Mouse (Mus musculus) limb, embryonic 14.5 days (tissue): ENCODE measurements around the gene Morn2. TPM values are rescaled to one million over a fixed set of nuclear protein-coding genes. Genes with fewer than 3 reads are reported as not detected.

Source experiments
- ATAC-seq: fragments of 200-750 bp; cut with Nextera tagmentation; 2 replicates; pipeline ENCODE4 v1.8.0; 2017; ENCODE audit warnings: low read depth, moderate number of reproducible peaks, moderate TSS enrichment; ENCODE audit not compliant: low FRiP score
- DNase-seq: peaks from one replicate; pipeline ENCODE4 v3.0.0-alpha.2; 2015; ENCODE audit warnings: low spot score
- H3K27ac ChIP-seq: fragments of 300-500 bp; sonication (generic); replicated peaks from 2 replicates; pipeline ENCODE4 v1.5.1; 2014; ENCODE audit warnings: low read depth, mild to moderate bottlenecking, low read length, moderate library complexity, mixed read lengths
- H3K27me3 ChIP-seq: fragments of 300-500 bp; sonication (generic); 2 replicates; pipeline ENCODE4 v1.6.1; 2014; ENCODE audit warnings: low read length, mixed read lengths; ENCODE audit not compliant: control insufficient read depth, insufficient read depth
- H3K36me3 ChIP-seq: fragments of 300-500 bp; sonication (generic); 2 replicates; pipeline ENCODE4 v1.6.1; 2014; ENCODE audit warnings: mild to moderate bottlenecking, low read length, moderate library complexity, mixed read lengths; ENCODE audit not compliant: control insufficient read depth, insufficient read depth
- H3K4me1 ChIP-seq: fragments of 300-500 bp; sonication (generic); 2 replicates; pipeline ENCODE4 v1.6.1; 2014; ENCODE audit warnings: antibody characterized with exemption, low read length, mixed read lengths; ENCODE audit not compliant: control insufficient read depth, insufficient read depth
- H3K4me2 ChIP-seq: fragments of 300-500 bp; sonication (generic); replicated peaks from 2 replicates; pipeline ENCODE4 v1.6.1; 2014; ENCODE audit warnings: low read depth, mild to moderate bottlenecking, low read length, moderate library complexity; ENCODE audit not compliant: severe bottlenecking
- H3K4me3 ChIP-seq: fragments of 300-500 bp; sonication (generic); replicated peaks from 2 replicates; pipeline ENCODE4 v1.5.1; 2014; ENCODE audit warnings: low read length
- H3K9ac ChIP-seq: fragments of 300-500 bp; sonication (generic); 2 replicates; pipeline ENCODE4 v1.6.1; 2014; ENCODE audit warnings: mild to moderate bottlenecking, low read depth, low read length, moderate library complexity; ENCODE audit not compliant: severe bottlenecking
- H3K9me3 ChIP-seq: fragments of 300-500 bp; sonication (generic); 2 replicates; pipeline ENCODE4 v1.6.1; 2016; ENCODE audit warnings: low read length; ENCODE audit not compliant: control insufficient read depth
- POLR2A ChIP-seq: fragments of 200-500 bp; IDR thresholded peaks from 2 replicates; pipeline ENCODE4 v1.8.0; 2012; ENCODE audit warnings: inconsistent platforms, mild to moderate bottlenecking, moderate library complexity, borderline replicate concordance; ENCODE audit not compliant: insufficient read depth, insufficient read length; ENCODE audit errors: extremely low read depth
- WGBS: fragments of 180-500 bp; shearing (Covaris S2); extraction: QIAGEN DNeasy Blood & Tissue Kit; methylation state at CpG from one replicate; pipeline ENCODE4 v1.1.7; 2014; 5-methylcytosine and 5-hydroxymethylcytosine counted together
- polyA plus RNA-seq, 2 experiments: library from polyadenylated mRNA; depleted of rRNA in 1 of 2; stranded (reverse) in 1 of 2; unstranded in 1 of 2; fragments of >200 nt; fragmentation: Nextera tagmentation in 1 of 2; extraction: Ambion mirVana in 1 of 2; gene quantifications; 2 replicates each; pipeline versions ENCODE4 v1.2.1 to v1.2.3; 2012 to 2014

Gene Morn2
- polyA plus RNA-seq, 2 experiments, result 11.8 to 21.1 TPM

- Histone ChIP-seq H3K9ac (no peak overlapping the region), H3K4me2 (no peak overlapping the region), H3K4me1 (no peaks in the 10 kb centered on the region), H3K27me3 (no peaks in the 10 kb centered on the region), H3K4me3 (no peak overlapping the region), H3K27ac (no peak overlapping the region), H3K9me3 (no peaks in the 10 kb centered on the region), H3K36me3 (no peaks in the 10 kb centered on the region)
- no peak for ATAC-seq
- TF ChIP-seq POLR2A, result no peak
- DNase-seq, result no peak
- WGBS, result 87% methylated on average over 5 of the region's 5 CpGs
Measured at GRCm38 (mm10) chr17:80298844-80299243, 8.8 kb downstream of the Morn2 start.

DNA sequence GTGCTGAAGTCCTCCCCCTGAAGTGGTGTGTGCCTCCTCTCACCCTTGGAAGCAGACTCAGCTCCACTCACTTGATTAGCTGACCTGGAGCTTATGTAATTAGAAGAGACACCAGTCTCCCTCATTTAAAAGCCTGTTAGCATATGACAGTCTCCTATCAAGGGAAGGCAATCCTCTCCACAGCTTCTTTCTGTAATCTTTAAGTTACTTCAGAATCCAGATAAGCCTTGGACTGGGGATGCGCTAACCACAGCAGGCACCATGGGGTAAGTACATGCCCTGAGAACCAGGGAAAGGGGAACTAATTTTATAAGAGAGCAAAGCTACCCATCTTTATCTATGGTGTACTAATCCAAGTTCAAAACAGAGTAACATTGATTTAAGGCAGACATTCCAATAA is 17.2 kb downstream of the Morn2 start, which contains the start of gene Arhgef33:
Gene Arhgef33, plus strand, starts transcription at position 157 of the 400 bp plus-strand sequence.
- DNase-seq (no peak), ATAC-seq (no peak)
- H3K27ac ChIP-seq, result no peak within 1 kb of the TSS
- TF ChIP-seq POLR2A, result no peak
- 0 out of 2 replicates have a peak, but pooled peaks cover 4% of the 10 kb centered on the region for H3K4me1 ChIP-seq
- no peak within 1 kb of the TSS for H3K4me3 ChIP-seq
- 97% methylated on average over 1 of the region's 1 CpGs for WGBS
- no peaks in the 10 kb centered on the region for H3K36me3 ChIP-seq
- H3K9ac ChIP-seq, result no peak within 1 kb of the TSS
- H3K27me3 ChIP-seq, result no peaks in the 10 kb centered on the region
- no peaks in the 10 kb centered on the region for H3K9me3 ChIP-seq
- H3K4me2 ChIP-seq, result no peak within 1 kb of the TSS

DNA sequence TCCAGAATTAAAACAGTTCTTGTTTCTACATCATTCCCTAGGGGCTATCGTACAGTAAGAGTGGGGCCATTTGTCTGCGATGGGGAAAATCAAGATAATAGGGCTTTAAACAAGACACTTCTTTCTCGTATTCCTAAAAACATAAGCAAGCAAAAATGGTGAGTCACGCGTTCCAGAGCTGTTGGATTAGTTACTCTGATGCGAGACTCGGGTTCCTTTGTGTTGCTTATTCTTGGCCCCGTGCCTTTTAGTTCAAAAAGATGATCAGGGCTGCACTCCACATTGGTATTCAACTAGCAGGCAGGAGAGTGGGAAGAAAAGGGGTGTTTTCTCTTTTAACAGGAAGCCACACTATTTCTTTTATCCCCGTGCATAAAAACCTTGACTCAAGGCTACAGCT is 21.8 kb downstream of the Morn2 start:
- Histone ChIP-seq H3K27me3 (no peaks in the 10 kb centered on the region), H3K9ac (no peak overlapping the region), H3K27ac (no peak overlapping the region), H3K4me3 (no peak overlapping the region), H3K4me1 (0 out of 2 replicates have a peak, but pooled peaks cover 6% of the 10 kb centered on the region), H3K36me3 (no peaks in the 10 kb centered on the region), H3K9me3 (no peaks in the 10 kb centered on the region), H3K4me2 (no peak overlapping the region)
- peak; percentile 9 for DNase-seq
- no peak for TF ChIP-seq POLR2A
- no peak for ATAC-seq
- WGBS, result 61% methylated on average over 9 of the region's 9 CpGs

GRCm38 (mm10) chr17:80312405-80312804 is 22.4 kb downstream of the Morn2 start:
- no peak overlapping the region for H3K27ac ChIP-seq
- 0 out of 2 replicates have a peak, but pooled peaks cover 6% of the 10 kb centered on the region for H3K4me1 ChIP-seq
- H3K9me3 ChIP-seq, result no peaks in the 10 kb centered on the region
- TF ChIP-seq POLR2A, result no peak
- H3K27me3 ChIP-seq, result no peaks in the 10 kb centered on the region
- no peaks in the 10 kb centered on the region for H3K36me3 ChIP-seq
- DNase-seq (peak; percentile 45), ATAC-seq (0 out of 2 replicates have a peak, but pooled peaks have one; percentile 50)
- H3K4me3 ChIP-seq, result no peak overlapping the region
- H3K9ac ChIP-seq, result no peak overlapping the region
- 71% methylated on average over 4 of the region's 4 CpGs for whole genome bisulfite sequencing
- no peak overlapping the region for H3K4me2 ChIP-seq

GRCm38 (mm10) chr17:80322228-80322627 is 32.2 kb downstream of the Morn2 start:
- Histone ChIP-seq H3K4me2 (no peak overlapping the region), H3K27ac (no peak overlapping the region), H3K4me1 (no peaks in the 10 kb centered on the region), H3K9me3 (no peaks in the 10 kb centered on the region), H3K27me3 (no peaks in the 10 kb centered on the region), H3K4me3 (no peak overlapping the region), H3K36me3 (no peaks in the 10 kb centered on the region), H3K9ac (no peak overlapping the region)
- 86% methylated on average over 6 of the region's 6 CpGs for WGBS
- TF ChIP-seq POLR2A, result no peak
- DNase-seq (no peak), ATAC-seq (no peak)

GRCm38 (mm10) chr17:80323015-80323414 is 33.0 kb downstream of the Morn2 start:
- 65% methylated on average over 4 of the region's 4 CpGs for WGBS
- Histone ChIP-seq H3K4me3 (no peak overlapping the region), H3K4me2 (no peak overlapping the region), H3K9me3 (no peaks in the 10 kb centered on the region), H3K36me3 (no peaks in the 10 kb centered on the region), H3K27me3 (no peaks in the 10 kb centered on the region), H3K9ac (no peak overlapping the region), H3K27ac (no peak overlapping the region), H3K4me1 (no peaks in the 10 kb centered on the region)
- no peak for ATAC-seq
- DNase-seq, result no peak
- no peak for TF ChIP-seq POLR2A
